Mouse (Mus musculus): Measurements from ENCODE around the gene Zfp790.

- TF ChIP-seq CTCF (IDR thresholded peaks at IDR 0.05): no peak
- no peak for TF ChIP-seq POLR2A (IDR thresholded peaks at IDR 0.05; ENCODE audit: insufficient read depth, low read depth, low read length)
Observed at GRCm38 (mm10) chr7:29812244-29812643, 3.7 kb upstream of the Zfp790 start.
